Mouse (Mus musculus): ENCODE measurements around the gene Stk25.

- TF ChIP-seq CTCF (IDR thresholded peaks at IDR 0.05; ENCODE audit: low read depth, low read length) (no peak), POLR2A (IDR thresholded peaks at IDR 0.05; ENCODE audit: extremely low read depth, insufficient read depth, low read length) (no peak)
Observed at GRCm38 (mm10) chr1:93609762-93610161, 48.7 kb downstream of the Stk25 start.

Measured in liver, adult 2 months (tissue).